Mouse (Mus musculus): ENCODE data around the gene Slc13a3. TPM values are rescaled to one million over a fixed set of nuclear protein-coding genes. Genes with fewer than 3 reads are reported as not detected.
A peak's percentile ranks its signal among the peaks of the same experiment; 100 is the strongest.

Gene Slc13a3
- total and polyA plus RNA-seq, 3 experiments = 0.29 to 0.68 (median 0.31) TPM

DNA sequence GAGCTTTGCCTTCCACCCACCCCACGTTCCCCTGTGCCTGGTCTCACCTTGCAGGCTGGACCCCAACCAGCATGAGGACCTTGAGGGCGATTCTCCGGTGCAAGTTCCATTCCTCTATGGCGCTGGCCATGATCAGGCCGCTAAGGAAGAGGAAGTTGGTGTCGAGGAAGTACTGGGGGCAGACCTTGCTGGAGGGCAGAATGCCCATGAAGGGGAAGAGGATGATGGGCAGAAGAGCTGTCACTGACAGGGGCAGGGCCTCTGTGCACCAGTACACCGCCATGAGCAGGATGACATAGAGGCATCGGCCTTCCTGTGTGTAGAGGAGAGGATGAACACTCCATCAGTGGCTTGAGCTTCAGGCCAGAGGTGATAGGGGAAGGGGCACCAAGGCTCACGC lies 24.6 kb downstream of the Slc13a3 start:
- DNase-seq = peak in 1 of 2 experiments; percentile 26
- Histone ChIP-seq H3K27me3 (ENCODE audit: control insufficient read depth, insufficient read depth, low read length) (peaks cover 1% of the 10 kb centered on the region; the same call in 1 of the 2 replicates), H3K27ac (no peak overlapping the region), H3K9ac (ENCODE audit: low read depth, low read length) (no peak overlapping the region), H3K4me3 (no peak overlapping the region), H3K79me2 (replicated peaks; ENCODE audit: control insufficient read depth, insufficient read depth, low read length) (no peaks in the 10 kb centered on the region), H3K36me3 (ENCODE audit: control insufficient read depth, insufficient read depth, low read length) (no peaks in the 10 kb centered on the region), H3K4me1 (ENCODE audit: control insufficient read depth, insufficient read depth, low read length) (no peaks in the 10 kb centered on the region)
- no peak for TF ChIP-seq CTCF (IDR thresholded peaks at IDR 0.05)
- no peak for TF ChIP-seq EP300 (IDR thresholded peaks at IDR 0.05; ENCODE audit: insufficient read depth, low read depth, low read length)
- no peak for TF ChIP-seq POLR2A (IDR thresholded peaks at IDR 0.05; ENCODE audit: insufficient read depth, low read depth, low read length)
- WGBS = 76% methylated on average over 9 of the region's 9 CpGs
- intact Hi-C loops (cut with DNase I) = no loop called here

DNA sequence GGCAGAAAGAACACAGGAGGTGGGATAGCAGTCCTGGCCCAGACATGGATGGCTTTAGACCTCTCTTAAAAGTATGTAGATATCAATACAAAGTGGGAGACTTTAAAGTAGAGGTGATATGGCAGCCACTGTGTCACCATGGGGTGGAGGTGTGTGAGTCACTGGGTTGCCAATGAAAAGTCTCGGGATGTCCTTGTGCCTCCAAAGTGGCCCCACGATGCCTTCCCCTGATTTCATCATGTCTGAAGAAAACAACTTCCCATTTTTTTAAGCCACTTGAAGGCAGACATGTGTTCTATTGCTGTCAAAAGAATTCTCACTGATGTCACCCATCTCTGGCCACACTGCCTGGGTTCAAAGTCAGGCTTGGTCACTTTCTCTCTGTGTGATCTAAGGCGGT lies 28.2 kb downstream of the Slc13a3 start:
- 60% methylated on average over 3 of the region's 3 CpGs for WGBS
- Histone ChIP-seq H3K27ac (no peak overlapping the region), H3K27me3 (ENCODE audit: control insufficient read depth, insufficient read depth, low read length) (peaks cover 1% of the 10 kb centered on the region; the same call in 1 of the 2 replicates), H3K36me3 (ENCODE audit: control insufficient read depth, insufficient read depth, low read length) (no peaks in the 10 kb centered on the region), H3K9ac (ENCODE audit: low read depth, low read length) (no peak overlapping the region), H3K4me3 (no peak overlapping the region), H3K79me2 (replicated peaks; ENCODE audit: control insufficient read depth, insufficient read depth, low read length) (no peaks in the 10 kb centered on the region), H3K4me1 (ENCODE audit: control insufficient read depth, insufficient read depth, low read length) (no peaks in the 10 kb centered on the region)
- intact Hi-C loops (cut with DNase I) = no loop called here
- no peak for DNase-seq
- TF ChIP-seq POLR2A (IDR thresholded peaks at IDR 0.05; ENCODE audit: insufficient read depth, low read depth, low read length) = no peak
- no peak for TF ChIP-seq EP300 (IDR thresholded peaks at IDR 0.05; ENCODE audit: insufficient read depth, low read depth, low read length)
- no peak for TF ChIP-seq CTCF (IDR thresholded peaks at IDR 0.05)

DNA sequence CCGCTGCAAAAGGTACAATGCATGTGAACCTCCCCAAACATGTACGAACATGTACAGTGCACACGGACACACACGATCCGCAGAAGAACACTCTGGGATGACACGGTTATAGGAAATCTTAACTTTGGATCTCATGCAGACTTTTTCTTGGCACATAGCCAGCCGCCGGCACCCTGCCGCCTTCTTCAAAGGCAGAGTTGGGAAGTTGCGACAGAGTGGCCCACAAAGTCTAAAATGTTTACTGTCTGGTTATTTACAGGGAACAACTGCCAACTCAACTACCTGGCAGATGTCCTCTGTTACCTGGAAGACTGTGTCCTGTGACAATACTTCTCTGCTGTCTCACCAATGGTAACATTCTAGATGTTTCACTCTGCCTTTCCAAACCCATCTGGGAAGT lies 30.0 kb downstream of the Slc13a3 start:
- intact Hi-C loops (cut with DNase I) = no loop called here
- Histone ChIP-seq H3K27me3 (ENCODE audit: control insufficient read depth, insufficient read depth, low read length) (peaks cover 1% of the 10 kb centered on the region; the same call in 1 of the 2 replicates), H3K27ac (no peak overlapping the region), H3K9ac (ENCODE audit: low read depth, low read length) (no peak overlapping the region), H3K36me3 (ENCODE audit: control insufficient read depth, insufficient read depth, low read length) (no peaks in the 10 kb centered on the region), H3K4me1 (ENCODE audit: control insufficient read depth, insufficient read depth, low read length) (no peaks in the 10 kb centered on the region), H3K4me3 (no peak overlapping the region), H3K79me2 (replicated peaks; ENCODE audit: control insufficient read depth, insufficient read depth, low read length) (no peaks in the 10 kb centered on the region)
- 69% methylated on average over 10 of the region's 10 CpGs for WGBS
- no peak for DNase-seq
- no peak for TF ChIP-seq CTCF (IDR thresholded peaks at IDR 0.05)
- TF ChIP-seq EP300 (IDR thresholded peaks at IDR 0.05; ENCODE audit: insufficient read depth, low read depth, low read length) = no peak
- no peak for TF ChIP-seq POLR2A (IDR thresholded peaks at IDR 0.05; ENCODE audit: insufficient read depth, low read depth, low read length)

DNA sequence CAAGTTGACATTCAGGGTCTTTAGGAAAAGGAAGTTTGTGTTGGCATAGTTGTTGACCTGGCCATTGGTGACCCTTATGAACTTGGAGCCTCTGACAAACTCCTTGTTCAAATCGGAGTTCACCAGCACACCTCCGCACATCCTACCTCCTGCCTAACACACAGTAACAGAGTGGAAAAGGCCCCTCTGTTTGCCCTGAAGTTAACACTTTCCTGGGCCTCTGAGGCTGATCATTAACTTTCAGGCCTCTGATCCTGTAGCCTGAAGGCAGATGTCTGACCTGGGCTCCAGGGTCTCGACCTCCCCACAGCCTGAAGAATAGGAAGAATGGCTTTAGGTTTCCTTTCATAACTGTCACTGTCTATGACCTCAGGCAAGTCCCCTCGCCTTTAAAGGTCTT lies 31.4 kb downstream of the Slc13a3 start:
- H3K9ac ChIP-seq (ENCODE audit: low read depth, low read length) = no peak overlapping the region
- H3K4me1 ChIP-seq (ENCODE audit: control insufficient read depth, insufficient read depth, low read length) = no peaks in the 10 kb centered on the region
- no peak for TF ChIP-seq EP300 (IDR thresholded peaks at IDR 0.05; ENCODE audit: insufficient read depth, low read depth, low read length)
- TF ChIP-seq POLR2A (IDR thresholded peaks at IDR 0.05; ENCODE audit: insufficient read depth, low read depth, low read length) = no peak
- TF ChIP-seq CTCF (IDR thresholded peaks at IDR 0.05) = no peak
- no peak overlapping the region for H3K4me3 ChIP-seq
- H3K27me3 ChIP-seq (ENCODE audit: control insufficient read depth, insufficient read depth, low read length) = peaks cover 1% of the 10 kb centered on the region; the same call in 1 of the 2 replicates
- intact Hi-C loops (cut with DNase I) = no loop called here
- no peak overlapping the region for H3K27ac ChIP-seq
- WGBS = 59% methylated on average over 4 of the region's 4 CpGs
- no peaks in the 10 kb centered on the region for H3K36me3 ChIP-seq (ENCODE audit: control insufficient read depth, insufficient read depth, low read length)
- no peak for DNase-seq
- H3K79me2 ChIP-seq (replicated peaks; ENCODE audit: control insufficient read depth, insufficient read depth, low read length) = no peaks in the 10 kb centered on the region

DNA sequence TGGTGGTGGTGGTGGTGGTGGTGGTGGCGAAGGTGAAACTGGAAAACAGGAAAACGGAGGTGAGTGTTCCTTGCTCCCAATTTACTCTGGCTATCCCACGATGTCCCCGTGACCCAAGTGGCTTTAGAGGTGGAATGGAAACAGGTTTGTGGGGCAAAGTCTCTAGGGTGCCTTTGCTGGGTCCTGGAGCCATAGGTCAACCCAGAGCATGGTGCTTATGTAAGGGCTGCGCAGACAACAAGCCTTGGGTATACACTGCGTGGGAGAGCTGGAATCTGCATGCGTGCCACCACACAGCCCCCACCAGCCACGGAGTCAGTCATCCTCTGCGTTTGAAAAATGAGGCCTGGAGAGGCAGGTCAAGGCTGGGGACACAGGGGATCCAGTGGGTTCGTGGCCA lies 33.4 kb downstream of the Slc13a3 start:
- intact Hi-C loops (cut with DNase I) = no loop called here
- 81% methylated on average over 10 of the region's 10 CpGs for WGBS
- no peak for DNase-seq
- Histone ChIP-seq H3K27me3 (ENCODE audit: control insufficient read depth, insufficient read depth, low read length) (no peaks in the 10 kb centered on the region), H3K36me3 (ENCODE audit: control insufficient read depth, insufficient read depth, low read length) (no peaks in the 10 kb centered on the region), H3K4me3 (no peak overlapping the region), H3K4me1 (ENCODE audit: control insufficient read depth, insufficient read depth, low read length) (no peaks in the 10 kb centered on the region), H3K27ac (no peak overlapping the region), H3K9ac (ENCODE audit: low read depth, low read length) (no peak overlapping the region), H3K79me2 (replicated peaks; ENCODE audit: control insufficient read depth, insufficient read depth, low read length) (no peaks in the 10 kb centered on the region)
- no peak for TF ChIP-seq CTCF (IDR thresholded peaks at IDR 0.05)
- no peak for TF ChIP-seq POLR2A (IDR thresholded peaks at IDR 0.05; ENCODE audit: insufficient read depth, low read depth, low read length)
- no peak for TF ChIP-seq EP300 (IDR thresholded peaks at IDR 0.05; ENCODE audit: insufficient read depth, low read depth, low read length)

DNA sequence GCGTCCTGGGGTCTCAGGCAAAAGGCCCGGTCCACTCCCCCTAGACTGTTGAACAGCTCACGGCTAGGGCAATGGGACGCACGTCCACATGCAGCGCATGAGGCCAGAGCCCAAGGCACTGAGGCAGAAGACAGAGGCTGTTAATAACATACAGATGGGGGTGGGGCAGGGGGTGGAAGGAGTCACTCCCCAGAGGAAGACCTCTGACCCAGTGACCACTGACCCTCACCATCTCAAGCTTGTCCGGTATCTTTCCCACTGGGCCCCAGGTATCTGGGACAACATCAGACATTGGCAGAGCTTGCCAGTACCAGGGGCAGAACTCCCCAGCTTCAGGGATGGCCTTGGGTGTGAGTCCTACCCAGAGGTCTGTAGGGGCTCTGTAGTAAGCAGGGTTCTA lies 34.1 kb downstream of the Slc13a3 start:
- intact Hi-C loops (cut with DNase I) = no loop called here
- WGBS = 75% methylated on average over 7 of the region's 7 CpGs

More for the DNA sequence above, 34.1 kb downstream of the Slc13a3 start:
- Histone ChIP-seq H3K4me3 (no peak overlapping the region), H3K4me1 (ENCODE audit: control insufficient read depth, insufficient read depth, low read length) (no peaks in the 10 kb centered on the region), H3K27me3 (ENCODE audit: control insufficient read depth, insufficient read depth, low read length) (no peaks in the 10 kb centered on the region), H3K27ac (no peak overlapping the region), H3K79me2 (replicated peaks; ENCODE audit: control insufficient read depth, insufficient read depth, low read length) (no peaks in the 10 kb centered on the region), H3K9ac (ENCODE audit: low read depth, low read length) (no peak overlapping the region), H3K36me3 (ENCODE audit: control insufficient read depth, insufficient read depth, low read length) (no peaks in the 10 kb centered on the region)
- TF ChIP-seq EP300 (IDR thresholded peaks at IDR 0.05; ENCODE audit: insufficient read depth, low read depth, low read length) = no peak
- TF ChIP-seq CTCF (IDR thresholded peaks at IDR 0.05) = no peak
- no peak for TF ChIP-seq POLR2A (IDR thresholded peaks at IDR 0.05; ENCODE audit: insufficient read depth, low read depth, low read length)
- no peak for DNase-seq
